28 mouse cellular contexts compared by ENCODE assay signal in the genomic region with DNA sequence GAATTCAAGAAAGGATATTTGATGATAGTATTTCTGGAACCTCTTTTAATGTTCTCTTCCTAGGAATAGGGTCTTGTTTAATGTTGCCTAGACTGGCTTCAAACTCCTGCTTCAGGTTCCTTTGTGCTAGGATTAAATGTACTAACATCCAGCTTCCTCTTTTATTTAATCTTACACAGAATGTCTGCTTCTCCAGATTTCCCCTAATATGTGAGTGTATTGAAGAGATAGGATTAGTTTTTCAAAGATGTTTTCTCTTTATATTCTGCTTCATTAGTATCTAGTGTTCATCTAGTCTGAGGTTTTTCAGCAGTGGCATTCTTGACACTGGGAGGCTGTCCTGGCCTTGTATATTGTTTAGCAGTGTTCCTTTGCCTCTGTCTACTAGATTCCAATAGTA. TPM values are rescaled to one million over a fixed set of nuclear protein-coding genes. Genes with fewer than 3 reads are reported as not detected.
DNase-seq lines count a peak whose midpoint lies in the region; ATAC-seq and TF ChIP-seq lines count a peak whose summit lies in the region.
"Had no signal": no experiment of that assay in that cellular context is flagged by ENCODE, and none has a peak within 500 bp of the region (broad histone marks: within the 10 kb centered on the region; RNA-seq: fewer than 3 reads in every experiment).

No protein-coding gene starts in this region.

- peak; percentile 83 to 87 for TF ChIP-seq EP300 in MEL (IDR thresholded peaks at IDR 0.05; ENCODE audit: low read depth in 1 of 2, low read length in 2 of 2)

- no peak overlapping the region for H3K9ac ChIP-seq in MEL (ENCODE audit: control insufficient read depth, low read depth, low read length, poor library complexity, severe bottlenecking)
- H3K9ac ChIP-seq in intestine, postnatal 0 days (ENCODE audit: low read depth, low read length), result no peak overlapping the region

- H3K36me3 ChIP-seq in G1E (replicated peaks), result no peaks in the 10 kb centered on the region
- no peaks in the 10 kb centered on the region for H3K36me3 ChIP-seq in MEL (ENCODE audit: control insufficient read depth in 1 of 2, insufficient read depth in 2 of 2, low read length in 2 of 2)
- no peaks in the 10 kb centered on the region for H3K36me3 ChIP-seq in thymus, adult 2 months (ENCODE audit: control insufficient read depth, insufficient read depth, low read length)
- H3K36me3 ChIP-seq in intestine, postnatal 0 days (ENCODE audit: control insufficient read depth, insufficient read depth), result no peaks in the 10 kb centered on the region

- TF ChIP-seq CTCF in G1E (IDR thresholded peaks at IDR 0.05; ENCODE audit: low read depth, low read length) (no peak), MEL (IDR thresholded peaks at IDR 0.05 in 2 of 3, conservative IDR thresholded peaks at IDR 0.05 in 1 of 3; ENCODE audit: control insufficient read depth in 1 of 3, insufficient read depth in 1 of 3, low read depth in 2 of 3, low read length in 3 of 3, poor library complexity in 1 of 3, severe bottlenecking in 1 of 3) (no peak)
- no peak for TF ChIP-seq CTCF in thymus, adult 2 months (IDR thresholded peaks at IDR 0.05; ENCODE audit: borderline replicate concordance, control insufficient read depth, extremely low read depth, insufficient read depth, low read length, poor library complexity)
- TF ChIP-seq CTCF in intestine, postnatal 0 days (IDR thresholded peaks at IDR 0.05; ENCODE audit: low read depth), result no peak

- H3K4me3 ChIP-seq in G1E (ENCODE audit: low read depth, low read length) (no peak overlapping the region), MEL (ENCODE audit: control insufficient read depth in 1 of 2, insufficient read depth in 1 of 2, low read depth in 2 of 2, low read length in 2 of 2) (no peak overlapping the region)
- H3K4me3 ChIP-seq in thymus, adult 2 months (ENCODE audit: control insufficient read depth, insufficient read depth, low read length), result no peak overlapping the region
- H3K4me3 ChIP-seq in intestine, postnatal 0 days (ENCODE audit: low read depth, low read length), result no peak overlapping the region

- intact Hi-C loops in left cerebral cortex, postnatal 4 days (cut with DNase I), result no loop called here

- ATAC-seq in G1E (ENCODE audit: extremely low read depth, insufficient number of reproducible peaks, low FRiP score, poor library complexity, severe bottlenecking), result peak; percentile 28; the same call in 1 of the 2 replicates
- ATAC-seq in common myeloid progenitor, adult 5-6 weeks (replicated peaks; ENCODE audit: low read depth, poor library complexity, severe bottlenecking), result 0 out of 2 replicates have a peak, but pooled peaks have one; percentile 36
- ATAC-seq in intestine, postnatal 0 days, result no peak
- ATAC-seq: activated CD4-positive, CD25-positive, alpha-beta regulatory T cell, adult 4 months; CD4-positive, CD25-positive, alpha-beta regulatory T cell, adult 4 months; Patski had no signal

- H3K4me1 ChIP-seq in G1E (ENCODE audit: insufficient read depth, low read depth, low read length) (no peaks in the 10 kb centered on the region), MEL (ENCODE audit: control insufficient read depth in 1 of 2, insufficient read depth in 2 of 2, low read length in 2 of 2) (no peaks in the 10 kb centered on the region)
- H3K4me1 ChIP-seq in thymus, adult 2 months (replicated peaks; ENCODE audit: control insufficient read depth, insufficient read depth, low read length), result no peaks in the 10 kb centered on the region
- no peaks in the 10 kb centered on the region for H3K4me1 ChIP-seq in intestine, postnatal 0 days (replicated peaks; ENCODE audit: control insufficient read depth, insufficient read depth, low read length)

- H3K9me3 ChIP-seq in G1E (replicated peaks) (no peaks in the 10 kb centered on the region), MEL (replicated peaks; ENCODE audit: insufficient read depth, low read length) (no peaks in the 10 kb centered on the region)
- H3K9me3 ChIP-seq in intestine, postnatal 0 days (ENCODE audit: control insufficient read depth), result no peaks in the 10 kb centered on the region

- TF ChIP-seq RAD21 in MEL (IDR thresholded peaks at IDR 0.05; ENCODE audit: low read depth, low read length), result no peak

- H3K27me3 ChIP-seq in G1E (ENCODE audit: insufficient read depth, low read length) (peaks cover 11% of the 10 kb centered on the region), MEL (ENCODE audit: control insufficient read depth in 1 of 2, insufficient read depth in 2 of 2, low read length in 2 of 2) (no peaks in the 10 kb centered on the region; a peak in 1 of 4 replicates)
- H3K27me3 ChIP-seq in thymus, adult 2 months (ENCODE audit: control insufficient read depth, insufficient read depth, low read length), result no peaks in the 10 kb centered on the region
- no peaks in the 10 kb centered on the region for H3K27me3 ChIP-seq in intestine, postnatal 0 days (replicated peaks; ENCODE audit: control insufficient read depth, insufficient read depth, low read length)

- no peak overlapping the region for H3K27ac ChIP-seq in MEL (ENCODE audit: control insufficient read depth, low read depth, low read length)
- H3K27ac ChIP-seq in thymus, adult 2 months (ENCODE audit: control insufficient read depth, insufficient read depth, low read length), result no peak overlapping the region
- no peak overlapping the region for H3K27ac ChIP-seq in intestine, postnatal 0 days (ENCODE audit: low read depth, low read length)

- no peak for DNase-seq in G1E (ENCODE audit: low spot score)
- peak; percentile 52 for DNase-seq in MEL (ENCODE audit: low read depth, low spot score)
- peak; percentile 36 for DNase-seq in MEL-GATA-1-ER (ENCODE audit: extremely low read depth, low read depth)
- DNase-seq in thymus, adult 2 months, result no peak
- DNase-seq in left cerebral cortex, postnatal 4 days, result no peak
- no peak for DNase-seq in kidney, postnatal 36 days
- DNase-seq: adrenal gland, adult 2 months; adrenal gland, adult 8-10 months; adrenal gland, postnatal 10 days; adrenal gland, postnatal 14 days; adrenal gland, postnatal 25 days; adrenal gland, postnatal 36 days; B cell, adult 2 months; cerebellum, adult 11 months; cerebellum, adult 11-12 months; cerebellum, adult 18-20 months; cerebellum, adult 2 months; cerebellum, adult 8-10 months had no signal

- no peaks in the 10 kb centered on the region for H3K79me2 ChIP-seq in MEL (ENCODE audit: control insufficient read depth, insufficient read depth, low read length, poor library complexity)

- H3K4me2 ChIP-seq in intestine, postnatal 0 days (replicated peaks; ENCODE audit: low read depth), result no peak overlapping the region

- no peak for TF ChIP-seq POLR2A in MEL (IDR thresholded peaks at IDR 0.05; ENCODE audit: control insufficient read depth in 1 of 2, insufficient read depth in 1 of 2, low read depth in 1 of 2, low read length in 2 of 2, poor library complexity in 1 of 2)
- TF ChIP-seq POLR2A in thymus, adult 2 months (IDR thresholded peaks at IDR 0.05; ENCODE audit: control insufficient read depth, extremely low read depth, insufficient read depth, low read length, poor library complexity), result no peak

RNA-seq across cellular contexts. Expression of gene Stag3, which starts 14.1 kb away (rescaled TPM):
- total RNA-seq in G1E (2014; fragmentation: Nextera tagmentation), result 3.8 TPM in 1 of 2 replicates, not detected in the other
- total RNA-seq in G1E (2017), result 0.06 and 0.44 TPM in 2 replicates
- polyA plus RNA-seq in G1E (2012), result not detected in 2 replicates
- not detected in 2 replicates for total RNA-seq in MEL (2012; rRNA removed)
- under 1 TPM in 1 of 2 experiments, not detected in 1; 0.07 TPM for polyA plus RNA-seq in MEL (2012; ENCODE audit: insufficient read depth in 1 of 2, insufficient read length in 2 of 2, low read depth in 1 of 2, low replicate concordance in 2 of 2, missing spikeins in 1 of 2)
- total RNA-seq in common myeloid progenitor, adult 5-6 weeks (2017), result 2.9 and 8.7 TPM in 2 replicates
- polyA plus RNA-seq in thymus, adult 2 months (2012; rRNA removed), result 4.7 and 5.4 TPM in 2 replicates
- 6.3 and 7.5 TPM in 2 replicates for polyA plus RNA-seq in intestine, postnatal 0 days (2015; fragmentation: Nextera tagmentation; extraction: Ambion mirVana)
- total RNA-seq in left cerebral cortex, postnatal 4 days (2021), result 1 to 10 TPM; 5.8 to 7.7 TPM
- total RNA-seq: adrenal gland, postnatal 25 days; adrenal gland, postnatal 36 days; CH12.LX had no signal
- polyA plus RNA-seq: adrenal gland, adult 2 months had no signal

RNA-seq across cellular contexts. Expression of gene Gpc2, which starts 14.4 kb away (rescaled TPM):
- total RNA-seq in G1E (2014; fragmentation: Nextera tagmentation) (not detected in 2 replicates), G1E (2017) (0.06 TPM in 1 of 2 replicates, not detected in the other), MEL (2012; rRNA removed) (0.04 TPM in 1 of 2 replicates, not detected in the other)
- polyA plus RNA-seq in G1E (2012) (not detected in 2 replicates), MEL (2012; ENCODE audit: insufficient read depth in 1 of 2, insufficient read length in 2 of 2, low read depth in 1 of 2, low replicate concordance in 2 of 2, missing spikeins in 1 of 2) (not detected)
- total RNA-seq in common myeloid progenitor, adult 5-6 weeks (2017), result 5.3 and 7.1 TPM in 2 replicates
- 35.8 and 41.6 TPM in 2 replicates for polyA plus RNA-seq in thymus, adult 2 months (2012; rRNA removed)
- polyA plus RNA-seq in intestine, postnatal 0 days (2015; fragmentation: Nextera tagmentation; extraction: Ambion mirVana), result 1.4 TPM in 2 replicates
- 100 to 1,000 TPM in 1 of 2 experiments, 10 to 100 TPM in 1; 86.4 to 104 TPM for total RNA-seq in left cerebral cortex, postnatal 4 days (2021)
- total RNA-seq: CH12.LX had no signal
- polyA plus RNA-seq: activated CD4-positive, CD25-positive, alpha-beta regulatory T cell, adult 4 months had no signal

RNA-seq across cellular contexts. Expression of gene Gm43720, which starts 14.4 kb away (rescaled TPM):
- not detected in 2 replicates for total RNA-seq in G1E (2014; fragmentation: Nextera tagmentation)
- 0.05 and 0.06 TPM in 2 replicates for total RNA-seq in G1E (2017)
- polyA plus RNA-seq in G1E (2012), result not detected in 2 replicates
- total RNA-seq in MEL (2012; rRNA removed), result not detected in 2 replicates
- polyA plus RNA-seq in MEL (2012; ENCODE audit: insufficient read depth in 1 of 2, insufficient read length in 2 of 2, low read depth in 1 of 2, low replicate concordance in 2 of 2, missing spikeins in 1 of 2), result not detected
- total RNA-seq in common myeloid progenitor, adult 5-6 weeks (2017), result not detected in 2 replicates
- 0.04 and 0.08 TPM in 2 replicates for polyA plus RNA-seq in thymus, adult 2 months (2012; rRNA removed)
- polyA plus RNA-seq in intestine, postnatal 0 days (2015; fragmentation: Nextera tagmentation; extraction: Ambion mirVana), result 0.07 TPM in 2 replicates
- total RNA-seq in left cerebral cortex, postnatal 4 days (2021), result under 1 TPM in 1 of 2 experiments, not detected in 1; 0.20 TPM
- total RNA-seq: adrenal gland, adult 18-20 months; adrenal gland, adult 2 months; adrenal gland, adult 8-10 months; adrenal gland, postnatal 14 days; adrenal gland, postnatal 25 days; adrenal gland, postnatal 36 days; adrenal gland, postnatal 4 days; CH12.LX; ES-E14 had no signal
- polyA plus RNA-seq: activated CD4-positive, CD25-positive, alpha-beta regulatory T cell, adult 4 months; adrenal gland, adult 2 months; C2C12; CD4-positive, CD25-positive, alpha-beta regulatory T cell, adult 4 months had no signal

RNA-seq across cellular contexts. Expression of gene Gal3st4, which starts 21.5 kb away (rescaled TPM):
- not detected in 2 replicates for total RNA-seq in G1E (2014; fragmentation: Nextera tagmentation)
- 0.06 and 0.27 TPM in 2 replicates for total RNA-seq in G1E (2017)
- polyA plus RNA-seq in G1E (2012), result not detected in 2 replicates
- total RNA-seq in MEL (2012; rRNA removed), result 0.15 and 0.16 TPM in 2 replicates
- polyA plus RNA-seq in MEL (2012; ENCODE audit: insufficient read depth in 1 of 2, insufficient read length in 2 of 2, low read depth in 1 of 2, low replicate concordance in 2 of 2, missing spikeins in 1 of 2), result under 1 TPM in 1 of 2 experiments, not detected in 1; 0.17 TPM
- total RNA-seq in common myeloid progenitor, adult 5-6 weeks (2017), result 0.34 TPM in 1 of 2 replicates, not detected in the other
- 1.3 and 1.4 TPM in 2 replicates for polyA plus RNA-seq in thymus, adult 2 months (2012; rRNA removed)
- polyA plus RNA-seq in intestine, postnatal 0 days (2015; fragmentation: Nextera tagmentation; extraction: Ambion mirVana), result 0.63 and 0.65 TPM in 2 replicates
- 1 to 10 TPM in 1 of 2 experiments, under 1 TPM in 1; 0.86 to 1.6 TPM for total RNA-seq in left cerebral cortex, postnatal 4 days (2021)
- total RNA-seq: adrenal gland, postnatal 25 days had no signal

RNA-seq across cellular contexts. Expression of gene BC037034, which starts 30.3 kb away (rescaled TPM):
- 35.6 and 41.8 TPM in 2 replicates for total RNA-seq in G1E (2014; fragmentation: Nextera tagmentation)
- 24.6 and 33.0 TPM in 2 replicates for total RNA-seq in G1E (2017)
- polyA plus RNA-seq in G1E (2012), result 139 and 151 TPM in 2 replicates
- 27.8 and 35.6 TPM in 2 replicates for total RNA-seq in MEL (2012; rRNA removed)
- polyA plus RNA-seq in MEL (2012; ENCODE audit: insufficient read depth in 1 of 2, insufficient read length in 2 of 2, low read depth in 1 of 2, low replicate concordance in 2 of 2, missing spikeins in 1 of 2), result 10 to 100 TPM in 1 of 2 experiments, not detected in 1; 59.1 TPM
- 28.9 and 34.1 TPM in 2 replicates for total RNA-seq in common myeloid progenitor, adult 5-6 weeks (2017)
- polyA plus RNA-seq in thymus, adult 2 months (2012; rRNA removed), result 142 and 146 TPM in 2 replicates
- 4.4 and 4.8 TPM in 2 replicates for polyA plus RNA-seq in intestine, postnatal 0 days (2015; fragmentation: Nextera tagmentation; extraction: Ambion mirVana)
- 10 to 100 TPM; 90.0 to 98.2 TPM for total RNA-seq in left cerebral cortex, postnatal 4 days (2021)

Comparison
In these comparisons a context has a peak if more than half of its experiments do, and no peak if none do; other contexts are left out.
1. DNase-seq: peak in MEL (single experiment) and MEL-GATA-1-ER (single experiment); none in G1E (single experiment), thymus, adult 2 months (single experiment), left cerebral cortex, postnatal 4 days (single experiment) and kidney, postnatal 36 days (0 of 2).
2. RNA of gene Gpc2, which starts 14.4 kb away (total RNA-seq): 86.4 to 104 TPM in left cerebral cortex, postnatal 4 days; 5.3 to 7.1 TPM in common myeloid progenitor, adult 5-6 weeks, 0.06 TPM in G1E and 0.04 TPM in MEL; every median in the first group is over 10 times any median in the second.